Mouse (Mus musculus): ENCODE data around the gene Nup155. TPM values are rescaled to one million over a fixed set of nuclear protein-coding genes. Genes with fewer than 3 reads are reported as not detected.
"Not testable (repeated sequence)": the region's sequence is repeated elsewhere in the genome, so short reads cannot be mapped to it uniquely, and the experiment has no call there.

The Nup155 gene
- polyA plus RNA-seq (2012; rRNA removed) = 17.1 and 20.6 TPM in 2 replicates

GRCm38 (mm10) chr15:8108966-8109743, at the start of gene Nup155:
Gene Nup155 (plus strand): TSS chr15:8109273.
- Histone ChIP-seq H3K27ac (ENCODE audit: control insufficient read depth, insufficient read depth, low read length) (peak within 1 kb of the TSS; percentile 13; the same call in 1 of the 2 replicates), H3K4me1 (replicated peaks; ENCODE audit: control insufficient read depth, insufficient read depth, low read length) (peaks cover 8% of the 10 kb centered on the region), H3K4me3 (ENCODE audit: control insufficient read depth, insufficient read depth, low read length) (peak within 1 kb of the TSS; percentile 98), H3K27me3 (ENCODE audit: control insufficient read depth, insufficient read depth, low read length) (no peaks in the 10 kb centered on the region), H3K36me3 (ENCODE audit: control insufficient read depth, insufficient read depth, low read length) (peaks cover 11% of the 10 kb centered on the region)
- DNase-seq = peak; percentile 83
- no peak for TF ChIP-seq CTCF (IDR thresholded peaks at IDR 0.05; ENCODE audit: borderline replicate concordance, control insufficient read depth, extremely low read depth, insufficient read depth, low read length, poor library complexity)
- TF ChIP-seq POLR2A (IDR thresholded peaks at IDR 0.05; ENCODE audit: control insufficient read depth, extremely low read depth, insufficient read depth, low read length, poor library complexity) = peak; percentile 77; the same call in 1 of the 2 replicates
- under 1% methylated on average over 54 of the region's 54 CpGs for WGBS

GRCm38 (mm10) chr15:8065221-8065620, 43.9 kb upstream of the Nup155 start:
- Histone ChIP-seq H3K4me1 (replicated peaks; ENCODE audit: control insufficient read depth, insufficient read depth, low read length) (no peaks in the 10 kb centered on the region), H3K27me3 (ENCODE audit: control insufficient read depth, insufficient read depth, low read length) (no peaks in the 10 kb centered on the region), H3K27ac (ENCODE audit: control insufficient read depth, insufficient read depth, low read length) (no peak overlapping the region), H3K36me3 (ENCODE audit: control insufficient read depth, insufficient read depth, low read length) (no peaks in the 10 kb centered on the region), H3K4me3 (ENCODE audit: control insufficient read depth, insufficient read depth, low read length) (no peak overlapping the region)
- 63% methylated on average over 6 of the region's 6 CpGs for WGBS
- no peak for DNase-seq
- TF ChIP-seq CTCF (IDR thresholded peaks at IDR 0.05; ENCODE audit: borderline replicate concordance, control insufficient read depth, extremely low read depth, insufficient read depth, low read length, poor library complexity) = no peak
- TF ChIP-seq POLR2A (IDR thresholded peaks at IDR 0.05; ENCODE audit: control insufficient read depth, extremely low read depth, insufficient read depth, low read length, poor library complexity) = no peak

- DNase-seq; H3K4me3 ChIP-seq (ENCODE audit: control insufficient read depth, insufficient read depth, low read length); H3K27ac ChIP-seq (ENCODE audit: control insufficient read depth, insufficient read depth, low read length); H3K4me1 ChIP-seq (replicated peaks; ENCODE audit: control insufficient read depth, insufficient read depth, low read length); H3K27me3 ChIP-seq (ENCODE audit: control insufficient read depth, insufficient read depth, low read length): not testable (repeated sequence)
- peaks cover 16% of the 10 kb centered on the region for H3K36me3 ChIP-seq (ENCODE audit: control insufficient read depth, insufficient read depth, low read length)
- WGBS = 89% methylated on average over 3 of the region's 3 CpGs
Measured at GRCm38 (mm10) chr15:8073159-8073558, 35.9 kb upstream of the Nup155 start.

DNA sequence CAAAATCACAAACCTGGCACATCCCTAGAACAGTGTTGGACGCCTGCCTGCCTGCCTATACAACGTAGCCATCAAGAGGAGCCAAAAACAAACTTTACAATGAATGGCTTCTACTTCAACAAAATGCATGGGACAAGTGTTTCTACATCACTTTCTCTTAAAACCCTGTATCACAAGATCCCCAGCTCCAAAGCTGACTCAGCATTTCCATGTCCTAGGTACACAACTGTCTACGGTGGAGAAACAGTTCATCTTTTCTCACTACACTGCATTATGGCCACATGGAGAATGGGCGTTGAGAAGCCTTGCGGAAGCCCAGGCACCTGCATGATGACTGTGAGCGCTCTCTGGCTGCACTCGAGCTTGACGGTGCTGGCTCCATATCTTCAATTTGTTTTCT, 26.9 kb upstream of the Nup155 start:
- peaks cover 20% of the 10 kb centered on the region for H3K36me3 ChIP-seq (ENCODE audit: control insufficient read depth, insufficient read depth, low read length)
- DNase-seq = no peak
- no peaks in the 10 kb centered on the region for H3K4me1 ChIP-seq (replicated peaks; ENCODE audit: control insufficient read depth, insufficient read depth, low read length)
- H3K27ac ChIP-seq (ENCODE audit: control insufficient read depth, insufficient read depth, low read length) = no peak overlapping the region
- no peak overlapping the region for H3K4me3 ChIP-seq (ENCODE audit: control insufficient read depth, insufficient read depth, low read length)
- WGBS = 96% methylated on average over 8 of the region's 8 CpGs
- TF ChIP-seq POLR2A (IDR thresholded peaks at IDR 0.05; ENCODE audit: control insufficient read depth, extremely low read depth, insufficient read depth, low read length, poor library complexity) (no peak), CTCF (IDR thresholded peaks at IDR 0.05; ENCODE audit: borderline replicate concordance, control insufficient read depth, extremely low read depth, insufficient read depth, low read length, poor library complexity) (no peak)
- H3K27me3 ChIP-seq (ENCODE audit: control insufficient read depth, insufficient read depth, low read length) = no peaks in the 10 kb centered on the region

DNA sequence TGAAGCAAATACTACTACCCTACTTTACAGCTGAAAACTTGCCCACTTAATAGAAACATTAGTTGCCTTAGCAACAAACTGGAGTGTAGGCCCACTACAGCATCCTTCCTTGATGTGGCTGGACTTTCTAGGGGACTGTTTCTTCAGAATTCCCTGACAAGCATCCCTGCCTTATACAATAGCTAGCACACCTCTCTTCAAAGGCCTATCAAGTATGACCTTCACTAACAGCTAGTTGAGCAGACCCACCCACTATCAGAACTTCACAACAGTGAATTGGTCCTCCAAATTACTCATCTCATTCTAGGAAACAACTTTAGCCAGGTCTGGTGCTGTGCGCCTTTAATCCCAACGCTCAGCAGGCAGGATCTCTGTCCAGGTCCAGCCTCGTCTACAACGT, 21.8 kb upstream of the Nup155 start:
- no peaks in the 10 kb centered on the region for H3K27me3 ChIP-seq (ENCODE audit: control insufficient read depth, insufficient read depth, low read length)
- H3K4me3 ChIP-seq (ENCODE audit: control insufficient read depth, insufficient read depth, low read length) = no peak overlapping the region
- peaks cover 3% of the 10 kb centered on the region; the same call in 1 of the 2 replicates for H3K36me3 ChIP-seq (ENCODE audit: control insufficient read depth, insufficient read depth, low read length)
- H3K27ac ChIP-seq (ENCODE audit: control insufficient read depth, insufficient read depth, low read length) = no peak overlapping the region
- no peak for TF ChIP-seq CTCF (IDR thresholded peaks at IDR 0.05; ENCODE audit: borderline replicate concordance, control insufficient read depth, extremely low read depth, insufficient read depth, low read length, poor library complexity)
- no peak for TF ChIP-seq POLR2A (IDR thresholded peaks at IDR 0.05; ENCODE audit: control insufficient read depth, extremely low read depth, insufficient read depth, low read length, poor library complexity)
- WGBS = 98% methylated on average over 4 of the region's 4 CpGs
- DNase-seq = no peak
- H3K4me1 ChIP-seq (replicated peaks; ENCODE audit: control insufficient read depth, insufficient read depth, low read length) = no peaks in the 10 kb centered on the region

DNA sequence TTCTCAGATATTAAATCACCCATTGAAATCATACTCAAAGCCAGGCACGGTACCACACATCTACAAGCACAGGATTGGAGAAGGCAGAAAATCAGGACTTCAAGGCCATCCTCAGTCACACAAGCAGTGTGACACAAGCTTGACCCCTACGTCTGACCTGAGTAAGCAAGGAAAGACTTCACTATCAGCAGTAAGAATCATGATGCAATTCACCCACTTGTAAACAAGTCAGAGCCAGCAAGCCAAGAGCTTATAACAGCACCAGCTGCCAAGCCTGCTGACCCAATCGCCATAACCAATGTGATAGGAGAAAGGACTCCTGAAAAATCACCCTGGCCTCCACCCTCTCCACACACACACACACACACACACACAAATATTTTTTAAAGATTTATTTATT, 20.4 kb upstream of the Nup155 start:
- no peaks in the 10 kb centered on the region for H3K4me1 ChIP-seq (replicated peaks; ENCODE audit: control insufficient read depth, insufficient read depth, low read length)
- 98% methylated on average over 3 of the region's 3 CpGs for WGBS
- TF ChIP-seq CTCF (IDR thresholded peaks at IDR 0.05; ENCODE audit: borderline replicate concordance, control insufficient read depth, extremely low read depth, insufficient read depth, low read length, poor library complexity) (no peak), POLR2A (IDR thresholded peaks at IDR 0.05; ENCODE audit: control insufficient read depth, extremely low read depth, insufficient read depth, low read length, poor library complexity) (no peak)
- DNase-seq = no peak
- H3K27ac ChIP-seq (ENCODE audit: control insufficient read depth, insufficient read depth, low read length) = no peak overlapping the region
- no peaks in the 10 kb centered on the region for H3K27me3 ChIP-seq (ENCODE audit: control insufficient read depth, insufficient read depth, low read length)
- peaks cover 10% of the 10 kb centered on the region; the same call in 1 of the 2 replicates for H3K36me3 ChIP-seq (ENCODE audit: control insufficient read depth, insufficient read depth, low read length)
- H3K4me3 ChIP-seq (ENCODE audit: control insufficient read depth, insufficient read depth, low read length) = no peak overlapping the region

All from thymus, adult 2 months (tissue).